ENCODE assay signal across 14 mouse cellular contexts in the genomic region with DNA sequence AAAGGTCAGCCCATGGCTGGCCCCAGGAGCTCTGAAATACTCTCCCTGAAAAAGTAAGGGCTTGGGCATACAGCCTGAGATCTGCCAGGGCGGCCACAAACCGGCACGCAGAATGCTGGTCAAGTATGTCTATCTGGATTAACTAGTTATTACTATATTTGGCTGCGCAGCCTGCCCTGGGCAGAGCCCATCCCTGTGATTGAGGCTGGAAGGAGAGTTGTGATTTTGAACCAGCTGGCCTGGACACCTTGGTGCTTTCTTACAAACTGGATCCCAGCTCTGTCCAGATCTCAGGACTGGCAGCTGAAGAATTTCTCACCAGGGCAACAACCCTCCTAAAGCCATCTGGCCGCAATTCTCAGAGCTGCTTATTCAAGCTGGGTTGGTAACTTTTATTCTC. TPM values are rescaled to one million over a fixed set of nuclear protein-coding genes. Genes with fewer than 3 reads are reported as not detected.
A peak's percentile ranks its signal among the peaks of the same experiment; 100 is the strongest.
DNase-seq lines count a peak whose midpoint lies in the region; ATAC-seq and TF ChIP-seq lines count a peak whose summit lies in the region.
"Had no signal": no experiment of that assay in that cellular context is flagged by ENCODE, and none has a peak within 500 bp of the region (broad histone marks: within the 10 kb centered on the region; RNA-seq: fewer than 3 reads in every experiment).

No protein-coding gene starts in this region.

- H3K4me3 ChIP-seq in heart, embryonic 10.5 days, result no peak overlapping the region
- H3K4me3 ChIP-seq in lung, postnatal 0 days (ENCODE audit: low read depth, low read length), result no peak overlapping the region
- H3K4me3 ChIP-seq: embryonic facial prominence, embryonic 10.5 days; liver, embryonic 12.5 days had no signal

- ATAC-seq in lung, postnatal 0 days, result no peak
- ATAC-seq in monocyte, adult 5-6 weeks (replicated peaks; ENCODE audit: insufficient number of reproducible peaks, low FRiP score, low TSS enrichment, poor library complexity, severe bottlenecking), result no peak
- ATAC-seq: liver, embryonic 12.5 days had no signal

- no peak for TF ChIP-seq EP300 in lung, postnatal 0 days (IDR thresholded peaks at IDR 0.05)

- DNase-seq in heart, adult 18-20 months, result peak; percentile 25 to 44
- DNase-seq in heart, embryonic 10.5 days (ENCODE audit: low spot score), result no peak
- no peak for DNase-seq in lung, postnatal 0 days (ENCODE audit: low spot score)
- no peak for DNase-seq in lung, postnatal 10 days
- DNase-seq in gastrocnemius, postnatal 36 days, result peak; percentile 43
- no peak for DNase-seq in urinary bladder, postnatal 4 days (ENCODE audit: low spot score in 2 of 2)
- DNase-seq: layer of hippocampus, adult 9-11 months had no signal

- intact Hi-C loops in gastrocnemius, postnatal 36 days (cut with DNase I), result loop anchor here (5.0 kb wide), 1 partner anchor 37 kb away; the partner anchor contains the start of gene Rmdn3

- H3K27ac ChIP-seq in heart, embryonic 10.5 days, result no peak overlapping the region
- H3K27ac ChIP-seq in lung, postnatal 0 days (ENCODE audit: low read length), result peak overlapping the region; percentile 52
- H3K27ac ChIP-seq: embryonic facial prominence, embryonic 10.5 days; liver, embryonic 12.5 days had no signal

- no peaks in the 10 kb centered on the region for H3K9me3 ChIP-seq in heart, embryonic 10.5 days
- no peaks in the 10 kb centered on the region for H3K9me3 ChIP-seq in lung, postnatal 0 days (ENCODE audit: low read length)
- H3K9me3 ChIP-seq: embryonic facial prominence, embryonic 10.5 days; liver, embryonic 12.5 days had no signal

- no peak overlapping the region for H3K9ac ChIP-seq in lung, postnatal 0 days (replicated peaks; ENCODE audit: low read depth)
- H3K9ac ChIP-seq: liver, embryonic 12.5 days had no signal

- 85% methylated on average over 5 of the region's 5 CpGs for WGBS in heart, embryonic 10.5 days
- 72% methylated on average over 5 of the region's 5 CpGs for WGBS in lung, postnatal 0 days

- no peak for TF ChIP-seq CTCF in lung, postnatal 0 days (IDR thresholded peaks at IDR 0.05)

- no peaks in the 10 kb centered on the region for H3K27me3 ChIP-seq in heart, embryonic 10.5 days (ENCODE audit: insufficient read depth, poor library complexity, severe bottlenecking)
- H3K27me3 ChIP-seq in lung, postnatal 0 days (replicated peaks; ENCODE audit: insufficient read depth, low read length), result no peaks in the 10 kb centered on the region
- H3K27me3 ChIP-seq: CH12.LX; liver, embryonic 12.5 days had no signal

- H3K4me2 ChIP-seq in lung, postnatal 0 days (replicated peaks; ENCODE audit: low read depth, low read length), result no peak overlapping the region
- H3K4me2 ChIP-seq: liver, embryonic 12.5 days had no signal

- H3K36me3 ChIP-seq in heart, embryonic 10.5 days, result no peaks in the 10 kb centered on the region
- no peaks in the 10 kb centered on the region for H3K36me3 ChIP-seq in lung, postnatal 0 days (ENCODE audit: insufficient read depth, low read length)
- H3K36me3 ChIP-seq: embryonic facial prominence, embryonic 10.5 days; liver, embryonic 12.5 days had no signal

- H3K4me1 ChIP-seq in heart, embryonic 10.5 days, result peaks cover 26% of the 10 kb centered on the region
- peaks cover 6% of the 10 kb centered on the region; the same call in 1 of the 2 replicates for H3K4me1 ChIP-seq in lung, postnatal 0 days (ENCODE audit: insufficient read depth, low read depth, low read length)

RNA-seq across cellular contexts. Expression of gene Zfyve19, which starts 14.3 kb away (rescaled TPM):
- total RNA-seq in heart, adult 18-20 months (2021), result 10 to 100 TPM; 13.6 to 15.0 TPM
- 46.4 and 50.4 TPM in 2 replicates for polyA plus RNA-seq in heart, embryonic 10.5 days (2016; fragmentation: Nextera tagmentation; extraction: Ambion mirVana)
- 32.0 TPM in 2 replicates for polyA plus RNA-seq in lung, postnatal 0 days (2015; fragmentation: Nextera tagmentation; extraction: Ambion mirVana)
- 10 to 100 TPM; 10.9 to 15.1 TPM for total RNA-seq in gastrocnemius, postnatal 36 days (2021)
- total RNA-seq in monocyte, adult 5-6 weeks (2017), result 8.2 to 38.8 TPM (median 16.5 TPM) in 3 replicates

RNA-seq across cellular contexts. Expression of gene Dnajc17, which starts 14.5 kb away (rescaled TPM):
- total RNA-seq in heart, adult 18-20 months (2021), result 1 to 10 TPM; 7.3 to 7.6 TPM
- 14.8 and 19.5 TPM in 2 replicates for polyA plus RNA-seq in heart, embryonic 10.5 days (2016; fragmentation: Nextera tagmentation; extraction: Ambion mirVana)
- polyA plus RNA-seq in lung, postnatal 0 days (2015; fragmentation: Nextera tagmentation; extraction: Ambion mirVana), result 11.8 and 13.2 TPM in 2 replicates
- total RNA-seq in gastrocnemius, postnatal 36 days (2021), result 1 to 10 TPM; 7.7 to 7.8 TPM
- 35.4 to 53.6 TPM (median 46.3 TPM) in 3 replicates for total RNA-seq in monocyte, adult 5-6 weeks (2017)

RNA-seq across cellular contexts. Expression of gene Gm14137, which starts 19.8 kb away (rescaled TPM):
- not detected for total RNA-seq in heart, adult 18-20 months (2021)
- polyA plus RNA-seq in heart, embryonic 10.5 days (2016; fragmentation: Nextera tagmentation; extraction: Ambion mirVana), result 0.48 and 0.71 TPM in 2 replicates
- 0.12 and 0.13 TPM in 2 replicates for polyA plus RNA-seq in lung, postnatal 0 days (2015; fragmentation: Nextera tagmentation; extraction: Ambion mirVana)
- total RNA-seq in gastrocnemius, postnatal 36 days (2021), result not detected
- 0.43 to 0.97 TPM in 2 of 3 replicates, not detected in the other for total RNA-seq in monocyte, adult 5-6 weeks (2017)
- total RNA-seq: granulocyte monocyte progenitor cell, adult 5-6 weeks; left cerebral cortex, postnatal 14 days; megakaryocyte-erythroid progenitor cell, adult 5-6 weeks had no signal

RNA-seq across cellular contexts. Expression of gene Gchfr, which starts 26.6 kb away (rescaled TPM):
- total RNA-seq in heart, adult 18-20 months (2021), result 10 to 100 TPM; 13.1 to 14.1 TPM
- 7.4 and 9.1 TPM in 2 replicates for polyA plus RNA-seq in heart, embryonic 10.5 days (2016; fragmentation: Nextera tagmentation; extraction: Ambion mirVana)
- polyA plus RNA-seq in lung, postnatal 0 days (2015; fragmentation: Nextera tagmentation; extraction: Ambion mirVana), result 13.9 and 14.2 TPM in 2 replicates
- total RNA-seq in gastrocnemius, postnatal 36 days (2021), result not detected
- total RNA-seq in monocyte, adult 5-6 weeks (2017), result 3.9 TPM in 1 of 3 replicates, not detected in the others
- total RNA-seq: granulocyte monocyte progenitor cell, adult 5-6 weeks; left cerebral cortex, postnatal 14 days had no signal

RNA-seq across cellular contexts. Expression of gene Ppp1r14d, which starts 35.6 kb away (rescaled TPM):
- not detected for total RNA-seq in heart, adult 18-20 months (2021)
- polyA plus RNA-seq in heart, embryonic 10.5 days (2016; fragmentation: Nextera tagmentation; extraction: Ambion mirVana), result 0.18 TPM in 1 of 2 replicates, not detected in the other
- polyA plus RNA-seq in lung, postnatal 0 days (2015; fragmentation: Nextera tagmentation; extraction: Ambion mirVana), result 2.1 and 2.2 TPM in 2 replicates
- total RNA-seq in gastrocnemius, postnatal 36 days (2021), result not detected
- not detected in 3 replicates for total RNA-seq in monocyte, adult 5-6 weeks (2017)
- total RNA-seq: CH12.LX; granulocyte monocyte progenitor cell, adult 5-6 weeks; left cerebral cortex, postnatal 14 days; megakaryocyte-erythroid progenitor cell, adult 5-6 weeks had no signal
- polyA plus RNA-seq: liver, embryonic 12.5 days had no signal

Comparison
In these comparisons a context has a peak if more than half of its experiments do, and no peak if none do; other contexts are left out.
1. DNase-seq: peak in heart, adult 18-20 months (2 of 2) and gastrocnemius, postnatal 36 days (2 of 2); none in heart, embryonic 10.5 days (single experiment), lung, postnatal 0 days (single experiment), lung, postnatal 10 days (single experiment) and urinary bladder, postnatal 4 days (0 of 2).